Mouse (Mus musculus) cerebellum, postnatal 14 days (tissue): Measurements from ENCODE around the gene Pecr.
"Not testable (repeated sequence)": the region's sequence is repeated elsewhere in the genome, so short reads cannot be mapped to it uniquely, and the experiment has no call there.

Experiments used
- DNase-seq, 2 experiments: peaks; one replicate each; pipeline ENCODE4 v3.0.0; 2021; ENCODE audit warnings: mixed read lengths in 2 of 2

Gene Pecr

DNA sequence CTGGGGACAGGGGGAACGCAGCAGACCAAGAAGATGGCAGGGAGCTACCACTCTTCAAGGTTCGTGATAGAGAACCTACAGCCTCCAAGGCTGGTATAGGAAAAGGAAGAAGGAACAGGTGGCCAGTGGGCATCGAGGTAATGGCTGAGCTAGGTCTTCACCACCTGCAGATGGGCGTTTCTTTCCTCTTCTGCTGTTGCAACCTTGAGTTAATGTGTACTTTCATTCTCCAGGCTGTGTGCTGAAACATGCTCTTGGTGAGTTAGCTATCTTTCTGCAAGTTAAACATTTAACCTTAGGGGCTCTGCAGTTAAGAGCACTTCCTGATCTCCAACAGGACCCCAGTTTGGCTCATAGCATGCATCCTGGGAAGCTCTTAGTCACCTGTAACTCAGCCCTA is 3.8 kb upstream of the Pecr start:
- no peak for DNase-seq

DNA sequence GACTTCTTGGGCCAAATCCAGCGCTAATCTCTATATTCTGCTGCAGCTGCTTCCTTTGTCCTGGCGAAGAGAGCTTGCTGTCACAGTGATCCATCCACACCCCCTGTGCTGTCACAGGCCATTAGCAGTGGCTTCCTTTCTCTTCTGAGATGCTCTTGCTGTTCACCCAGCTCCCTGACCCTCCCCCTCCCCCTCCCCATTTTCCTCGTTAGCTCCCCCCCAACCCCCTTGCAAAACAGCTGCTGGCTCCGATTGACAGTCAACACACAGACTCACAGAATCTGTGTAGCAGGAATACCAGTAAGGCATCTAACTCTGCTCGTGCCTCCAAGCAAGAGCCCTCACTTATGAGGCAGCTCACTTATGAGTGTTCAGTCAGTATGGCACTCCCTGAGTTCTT is 2.8 kb upstream of the Pecr start:
- DNase-seq = no peak

DNA sequence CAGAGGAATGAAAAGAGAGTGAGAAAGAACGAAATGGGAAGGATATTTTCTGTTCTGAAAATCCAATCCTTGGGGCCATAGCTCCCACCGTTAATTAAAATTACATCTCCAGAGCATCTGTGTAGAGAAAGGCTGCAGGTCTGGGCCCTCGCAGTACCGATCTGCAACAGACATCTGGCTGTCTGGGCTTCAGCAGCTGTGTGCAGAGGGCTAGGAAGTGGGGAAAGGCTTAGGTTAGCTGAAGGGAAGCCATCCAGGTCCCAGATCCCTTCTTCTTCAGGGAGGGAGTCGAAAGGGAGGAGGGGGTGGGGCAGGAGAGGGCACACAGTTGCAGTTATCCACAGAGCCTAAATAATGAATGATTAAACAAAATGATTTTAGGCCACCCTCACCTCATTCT is 425 bp upstream of the Pecr start:
- peak in 1 of 2 experiments; percentile 55 for DNase-seq

DNA sequence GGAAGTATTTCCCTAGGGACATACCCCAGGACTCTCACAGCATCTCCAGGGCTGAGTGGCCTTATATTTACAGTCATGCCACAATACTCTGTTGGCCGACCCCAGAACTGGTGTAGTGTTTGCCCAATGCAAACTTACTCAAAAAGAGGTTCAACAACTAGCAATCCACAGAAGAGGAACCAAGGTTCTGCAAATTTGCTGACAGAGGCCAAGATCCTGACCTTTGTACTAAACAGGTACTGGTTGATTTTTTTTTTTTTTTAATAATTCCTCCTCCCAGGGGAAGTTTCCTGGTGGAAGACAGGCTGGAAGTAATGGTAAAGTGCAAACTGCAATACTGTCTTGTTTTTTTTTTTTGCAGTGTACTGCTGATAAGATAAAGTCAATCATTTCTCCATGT is 1.5 kb downstream of the Pecr start:
- no peak for DNase-seq

DNA sequence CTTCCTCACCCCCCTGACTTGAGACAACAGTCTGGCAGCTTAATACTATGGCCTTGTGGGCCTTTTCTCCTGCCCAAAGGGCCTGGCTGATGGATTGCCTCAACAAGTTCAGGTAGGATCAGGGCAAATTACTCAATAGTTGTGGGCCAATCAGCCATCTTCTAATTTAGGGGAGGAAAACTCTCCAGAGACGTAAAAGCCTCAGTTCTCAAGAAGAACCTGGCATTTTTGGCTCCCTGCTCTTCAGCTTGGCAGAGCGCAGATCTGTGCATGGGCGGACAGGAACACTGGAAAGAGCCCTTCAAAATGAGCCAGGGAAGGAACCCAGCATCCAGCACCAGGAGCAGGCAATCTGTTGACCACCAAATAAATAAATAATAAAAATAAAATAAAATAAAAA is 6.0 kb downstream of the Pecr start:
- DNase-seq = peak in 1 of 2 experiments; percentile 36

DNA sequence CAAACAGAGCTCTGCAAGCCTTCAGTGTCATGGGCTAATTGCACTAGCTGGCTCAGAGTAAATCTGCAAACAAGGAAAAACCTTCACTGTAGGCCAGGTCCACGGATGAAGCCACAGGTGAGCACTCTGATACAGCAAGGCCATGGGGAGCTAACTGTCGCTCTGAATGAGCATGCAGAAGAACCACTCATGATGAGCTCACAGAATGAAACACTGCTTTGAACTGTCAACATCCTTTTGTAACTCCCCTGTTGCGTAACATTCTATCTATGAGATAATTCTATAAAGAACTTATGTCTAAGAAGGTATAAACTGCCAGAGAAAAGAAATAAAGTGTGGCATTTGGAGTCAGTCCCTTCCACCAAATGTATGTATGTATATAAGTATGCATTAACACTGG is 21.0 kb downstream of the Pecr start:
- DNase-seq = no peak

DNA sequence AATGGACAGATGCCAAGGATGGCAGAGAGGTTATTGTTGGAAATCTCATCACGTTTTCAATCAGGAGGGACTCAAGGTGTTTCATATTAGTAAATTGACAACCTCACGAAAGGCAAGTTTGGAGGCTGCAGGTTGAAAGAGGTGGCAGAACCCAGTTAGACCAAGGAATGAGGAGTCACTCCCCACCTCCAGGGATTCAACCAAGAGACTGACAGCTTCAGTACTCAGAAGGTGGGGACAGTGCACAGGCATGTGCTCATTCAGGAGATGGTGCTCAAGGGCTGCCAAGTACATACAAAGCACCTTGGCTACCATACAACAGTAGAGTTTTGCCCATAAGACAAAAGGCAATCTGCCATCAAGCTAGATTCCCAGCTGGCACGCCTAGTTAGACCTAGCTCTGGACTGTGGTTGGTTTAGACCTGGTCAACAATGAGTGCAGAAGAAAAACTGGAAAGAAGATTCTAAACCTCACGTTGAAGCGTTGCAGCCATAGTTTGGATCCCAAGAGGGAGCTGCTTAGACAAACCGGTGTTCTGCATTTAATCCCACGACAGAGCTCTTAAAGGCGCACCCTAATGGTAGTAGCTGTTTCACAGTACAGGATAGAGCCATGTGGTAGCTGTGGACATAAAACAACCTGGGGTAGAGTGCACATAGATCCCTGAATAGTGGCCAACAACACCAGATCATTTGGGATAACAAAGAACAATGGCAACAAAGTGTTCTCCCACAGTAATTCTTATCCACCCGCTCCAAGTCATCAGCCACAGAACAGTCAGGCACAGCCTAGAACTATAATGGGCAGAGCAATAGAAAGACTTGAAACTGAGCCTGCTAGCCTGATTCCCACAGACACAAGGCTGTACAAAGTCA is 27.5 kb downstream of the Pecr start:
- DNase-seq = peak in 1 of 2 experiments; percentile 12

DNA sequence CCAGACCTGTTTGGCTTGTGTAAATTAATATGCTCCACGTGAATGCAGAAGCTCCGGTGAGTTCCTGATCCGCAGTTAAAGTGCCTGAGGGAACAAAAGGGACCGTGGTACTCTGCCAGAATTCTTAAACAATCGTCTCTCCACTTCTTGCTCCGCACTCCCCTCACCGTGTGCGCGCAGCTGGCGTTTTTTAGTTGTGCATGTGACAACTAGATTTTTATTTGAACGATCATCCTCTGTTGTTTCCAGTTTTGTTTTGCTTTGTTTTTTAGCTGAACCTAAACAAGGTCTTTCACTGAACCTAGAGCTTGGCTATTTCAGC is 28.3 kb downstream of the Pecr start:
- no peak for DNase-seq

DNA sequence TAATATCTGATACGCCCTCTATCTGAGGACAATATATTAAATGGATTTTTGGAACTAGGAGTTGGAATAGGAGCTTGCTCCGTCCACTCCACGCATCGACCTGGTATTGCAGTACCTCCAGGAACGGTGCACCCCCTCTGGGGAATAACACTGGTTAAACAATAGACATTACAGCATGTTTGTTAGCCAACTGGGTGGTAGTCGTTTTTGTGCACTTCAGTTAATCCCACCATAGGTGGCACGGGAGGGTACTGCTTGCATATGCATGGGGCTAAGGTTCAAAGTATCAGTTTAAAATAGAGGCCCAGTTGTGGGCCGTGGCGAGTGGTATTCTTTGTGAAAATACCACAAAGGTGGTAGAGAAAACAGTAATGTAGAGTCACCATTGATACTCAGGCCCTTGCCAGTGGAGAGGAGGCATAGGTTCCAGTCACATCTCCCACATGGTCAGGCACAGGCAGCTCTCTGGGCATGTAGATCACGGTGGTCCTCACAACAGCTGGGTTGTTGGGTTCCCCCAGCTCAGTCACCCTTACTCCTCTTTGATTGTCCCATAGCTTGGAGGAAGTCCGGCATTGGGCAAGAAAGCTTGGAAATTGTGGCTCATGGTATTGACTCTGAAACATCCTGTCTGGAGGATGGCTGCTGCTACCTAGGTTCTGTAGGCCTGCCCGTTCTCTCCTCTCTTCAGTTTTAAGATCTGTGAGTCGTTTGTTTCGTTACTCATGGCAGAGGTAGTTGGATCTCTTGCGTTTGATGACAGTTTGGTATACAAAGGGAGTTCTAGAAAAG is 28.9 kb downstream of the Pecr start:
- peak; percentile 59 to 67 for DNase-seq

DNA sequence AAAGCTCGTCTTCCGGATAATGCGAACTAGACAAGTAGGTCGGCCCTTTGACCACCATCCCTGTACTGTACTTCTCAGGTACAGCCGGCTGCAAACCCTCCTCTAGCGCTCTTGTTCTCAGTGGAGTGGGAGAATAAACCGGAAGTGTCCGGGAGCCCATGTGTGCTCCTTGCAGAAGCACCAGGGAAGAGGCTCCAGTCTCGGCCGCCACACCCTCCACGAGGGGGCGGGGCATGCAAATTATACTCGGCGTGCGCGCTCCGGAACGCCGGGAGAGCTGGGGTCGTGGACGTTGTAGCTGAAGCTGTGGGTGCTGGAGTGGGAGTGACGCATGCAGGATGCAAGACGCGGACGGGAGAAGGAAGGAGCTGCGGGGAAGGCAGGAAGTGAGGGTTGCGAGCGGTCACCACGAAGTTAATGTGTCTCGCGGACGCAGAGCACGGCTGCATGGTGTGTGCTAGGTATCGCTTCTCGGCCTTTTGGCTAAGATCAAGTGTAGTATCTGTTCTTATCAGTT is 29.5 kb downstream of the Pecr start:
- DNase-seq = peak; percentile 90 to 92

DNA sequence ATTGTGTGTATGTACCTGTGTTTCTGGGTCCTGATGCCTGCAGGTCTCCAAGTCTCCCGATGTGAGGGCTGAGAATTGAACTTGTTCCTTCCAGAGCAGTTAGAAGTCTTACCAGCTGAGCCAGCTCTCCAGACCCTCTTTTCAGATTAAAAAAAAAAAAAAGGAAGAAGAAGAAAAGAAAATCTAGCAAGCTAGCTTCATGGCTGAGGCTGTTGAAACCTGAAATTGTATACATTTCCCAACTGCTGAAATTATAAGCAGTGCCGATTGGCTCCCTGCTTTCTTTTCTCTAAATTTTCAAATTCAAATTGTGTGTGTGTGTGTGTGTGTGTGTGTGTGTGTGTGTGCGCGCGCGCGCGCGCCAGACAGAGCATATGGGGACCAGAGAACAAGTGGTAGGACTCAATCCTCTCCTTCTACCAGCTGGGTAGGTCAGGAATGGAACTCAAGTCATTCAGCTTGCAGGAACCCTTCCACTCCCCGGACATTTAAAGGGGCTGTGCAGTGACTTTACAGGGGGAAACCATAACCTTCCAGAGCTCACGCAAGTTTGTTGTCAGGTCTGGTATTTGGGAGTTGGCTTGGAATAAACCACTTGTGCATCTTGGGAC is 30.1 kb downstream of the Pecr start:
- DNase-seq = peak; percentile 29

DNA sequence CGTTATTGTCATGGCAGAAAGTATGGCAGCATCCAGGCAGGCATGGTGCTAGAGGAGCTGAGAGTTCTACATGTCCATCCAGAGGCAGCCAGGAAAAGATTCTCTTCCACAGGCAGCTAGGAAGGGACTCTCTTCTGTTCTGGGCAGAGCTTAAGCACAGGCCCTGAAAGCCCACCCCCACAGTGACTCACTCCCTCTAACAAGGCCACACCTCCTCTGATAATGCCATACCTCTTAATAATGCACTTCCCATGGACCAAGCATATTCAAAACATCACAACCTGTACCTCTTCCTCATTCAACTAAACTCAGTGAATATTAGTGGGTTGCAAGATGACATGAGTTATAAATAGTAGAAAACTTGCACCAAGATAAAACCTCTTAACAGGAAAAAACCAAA is 32.3 kb downstream of the Pecr start:
- no peak for DNase-seq

DNA sequence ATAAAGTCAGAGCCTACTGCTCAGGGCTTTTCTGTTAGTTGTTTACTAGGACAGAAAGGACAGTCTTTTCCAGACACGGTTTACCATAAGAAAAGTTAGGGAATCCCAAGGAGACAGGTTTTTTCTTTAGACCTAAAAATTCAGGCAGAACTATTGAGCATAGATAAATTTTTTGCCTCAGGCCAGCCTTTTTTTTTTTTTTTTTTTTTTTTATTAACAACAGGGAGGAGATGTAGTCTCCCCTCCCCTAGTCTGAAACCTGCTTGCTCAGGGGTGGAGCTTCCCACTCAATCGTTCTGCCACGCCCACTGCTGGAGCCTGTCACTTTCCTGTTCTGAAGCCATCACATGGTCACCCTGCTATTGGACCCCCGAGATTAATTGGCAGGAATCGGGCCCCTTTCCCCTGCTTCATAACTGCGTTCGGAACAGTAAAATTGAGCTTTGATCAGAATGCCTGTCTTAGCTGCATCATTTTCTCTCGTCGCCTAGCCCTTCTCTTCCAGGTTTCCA is 35.8 kb downstream of the Pecr start:
- DNase-seq = not testable (repeated sequence)

DNA sequence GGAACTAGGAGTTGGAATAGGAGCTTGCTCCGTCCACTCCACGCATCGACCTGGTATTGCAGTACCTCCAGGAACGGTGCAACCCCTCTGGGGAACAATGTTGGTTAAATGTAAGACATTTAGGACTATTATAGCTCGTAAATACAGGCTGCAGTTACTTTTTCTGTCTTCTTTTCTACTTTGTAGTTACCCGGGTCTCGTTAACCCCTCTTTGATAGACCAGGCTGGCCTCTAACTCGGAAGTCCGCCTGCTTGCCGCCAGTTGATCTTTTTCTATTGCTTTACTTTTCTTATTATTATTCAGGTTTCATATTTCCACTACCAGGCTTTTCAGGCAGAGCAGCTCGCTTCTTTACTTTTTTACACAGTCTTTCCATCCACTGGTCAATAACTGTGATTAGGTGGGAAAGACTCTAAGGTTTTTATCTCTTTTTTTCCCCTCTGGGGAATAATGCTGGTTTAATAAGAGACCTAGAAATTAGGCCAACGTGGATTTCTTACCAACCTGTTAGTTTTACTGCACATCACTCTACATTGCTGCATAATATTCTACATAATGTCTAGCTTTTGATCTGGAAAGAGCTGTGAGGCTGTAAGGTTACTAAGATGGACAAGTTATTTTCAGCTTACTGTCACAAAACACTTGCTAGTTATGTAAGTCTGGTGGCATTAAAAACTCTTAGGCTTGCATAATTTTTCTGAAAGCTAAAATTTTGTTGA is 39.6 kb downstream of the Pecr start:
- DNase-seq = peak in 1 of 2 experiments; percentile 33

DNA sequence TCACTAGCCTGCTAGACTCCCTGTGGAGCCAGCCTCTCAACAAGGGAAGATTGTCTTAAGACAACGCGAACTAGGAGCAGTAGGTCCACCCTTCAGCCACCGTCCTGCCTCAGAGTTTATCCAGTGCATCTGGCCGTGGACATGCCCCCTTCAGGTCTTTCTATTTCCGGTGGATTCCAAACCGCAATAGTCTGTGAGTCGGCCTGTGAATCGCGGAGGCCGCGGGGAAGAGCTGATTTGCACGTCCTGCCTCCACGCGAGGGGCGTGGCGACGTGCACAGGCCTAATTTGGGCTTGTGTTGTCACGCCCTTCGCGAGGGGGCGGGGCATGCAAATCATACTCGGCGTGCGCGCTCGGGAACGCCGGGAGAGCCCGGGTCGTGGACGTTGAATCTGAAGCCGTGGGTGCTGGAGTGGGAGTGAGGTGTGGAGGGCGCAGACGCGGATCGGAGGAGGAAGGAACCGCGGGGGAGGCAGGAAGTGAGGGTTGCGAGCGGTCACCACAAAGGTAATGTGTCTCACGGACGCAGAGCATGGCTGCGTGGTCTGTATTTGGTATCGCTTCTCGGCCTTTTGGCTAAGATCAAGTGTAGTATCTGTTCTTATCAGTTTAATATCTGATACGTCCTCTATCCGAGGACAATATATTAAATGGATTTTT is 40.3 kb downstream of the Pecr start:
- DNase-seq = peak; percentile 98

DNA sequence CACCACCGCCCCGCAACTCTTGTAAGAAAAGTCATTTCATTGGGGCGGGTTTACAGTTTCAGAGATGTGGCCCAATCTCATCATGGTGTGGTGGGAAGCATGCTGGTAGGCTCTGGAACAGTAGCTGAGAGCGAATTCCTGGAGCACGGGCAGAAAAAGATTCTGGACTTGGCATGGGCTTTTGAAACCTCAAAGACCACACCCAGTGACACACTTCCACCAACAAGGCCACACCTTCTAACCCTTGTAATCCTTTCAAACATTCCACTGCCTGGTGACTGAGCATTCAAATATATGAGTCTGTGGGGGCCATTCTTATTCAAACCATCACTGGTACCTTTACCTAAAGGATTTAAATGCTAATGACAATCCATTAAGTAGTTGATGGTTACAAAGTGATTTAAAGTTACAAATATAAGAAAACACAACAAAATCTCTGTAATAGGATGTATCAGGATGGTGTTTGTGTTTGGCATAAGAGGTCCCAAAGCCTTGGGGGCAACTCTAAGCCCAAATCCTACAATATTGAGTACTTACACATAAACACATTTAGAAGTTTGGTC is 41.5 kb downstream of the Pecr start:
- DNase-seq = no peak

DNA sequence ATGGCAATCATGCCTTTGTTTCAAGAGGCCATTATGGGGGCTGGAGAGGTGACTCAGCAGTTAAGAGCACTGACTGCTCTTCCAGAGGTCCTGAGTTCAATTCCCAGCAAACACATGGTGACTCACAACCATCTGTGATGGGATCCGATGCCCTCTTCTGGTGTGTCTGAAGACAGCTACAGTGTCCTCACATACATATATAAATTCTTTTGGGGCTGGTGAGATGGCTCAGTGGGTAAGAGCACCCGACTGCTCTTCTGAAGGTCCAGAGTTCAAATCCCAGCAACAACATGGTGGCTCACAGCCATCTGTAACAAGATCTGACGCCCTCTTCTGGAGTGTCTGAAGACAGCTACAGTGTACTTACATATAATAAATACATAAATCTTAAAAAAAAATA is 45.0 kb downstream of the Pecr start:
- not testable (repeated sequence) for DNase-seq

DNA sequence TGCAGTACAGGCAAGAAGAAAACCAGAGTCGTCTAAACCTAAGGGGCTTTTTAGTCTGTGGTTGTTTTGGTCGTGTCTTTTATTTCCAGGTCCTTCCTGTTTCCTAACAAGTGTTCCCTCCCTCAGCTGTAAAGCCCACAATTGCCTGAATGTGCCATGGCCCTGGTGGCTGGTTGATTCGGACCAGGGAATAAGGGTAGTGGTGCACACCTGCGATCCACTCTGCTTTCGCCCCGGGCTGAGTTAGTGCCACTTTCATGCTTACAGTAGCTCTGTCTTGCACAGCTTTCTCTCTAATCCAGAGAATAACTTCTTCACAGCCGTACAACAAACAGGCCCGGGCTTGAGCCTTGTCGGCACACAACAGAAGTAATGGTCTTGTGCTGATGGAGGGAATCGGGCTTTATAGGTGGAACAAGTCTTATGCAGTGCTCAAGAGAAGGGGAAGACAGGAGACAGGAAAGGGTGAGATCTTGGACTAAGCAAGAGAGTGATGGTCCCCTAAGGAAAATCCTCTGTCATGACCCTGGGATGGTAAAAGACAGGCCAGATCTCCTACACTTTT is 46.0 kb downstream of the Pecr start:
- DNase-seq = no peak

DNA sequence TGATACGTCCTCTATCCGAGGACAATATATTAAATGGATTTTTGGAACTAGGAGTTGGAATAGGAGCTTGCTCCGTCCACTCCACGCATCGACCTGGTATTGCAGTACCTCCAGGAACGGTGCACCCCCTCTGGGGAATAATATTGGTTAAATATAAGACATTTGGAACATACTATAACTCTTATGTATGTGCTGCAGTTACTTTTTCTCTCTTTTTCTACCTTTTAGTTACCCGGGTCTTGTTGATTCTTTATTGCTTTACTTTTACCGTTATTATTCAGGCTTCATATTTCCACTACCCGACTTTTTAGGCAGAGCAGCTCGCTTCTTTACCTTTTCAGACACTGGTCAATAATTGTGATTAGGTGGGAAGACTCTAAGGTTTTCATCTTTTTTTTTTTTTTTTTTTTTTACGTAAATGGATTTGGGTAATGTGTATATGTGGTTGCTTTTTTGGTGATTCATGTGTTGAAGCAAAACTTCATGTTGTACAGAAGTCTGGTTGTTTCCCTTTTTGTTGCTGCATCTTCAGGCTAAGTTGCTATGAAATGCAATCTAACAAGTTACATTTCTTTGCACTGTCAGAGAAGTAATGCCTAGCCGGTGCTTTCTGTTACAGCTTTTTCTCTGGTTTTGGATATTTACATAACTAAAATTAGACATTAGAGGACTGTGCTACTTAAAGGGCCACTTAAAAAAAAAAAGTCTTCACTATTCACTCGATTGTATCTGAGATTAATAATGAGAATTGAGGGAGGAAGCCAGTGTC is 46.9 kb downstream of the Pecr start:
- peak in 1 of 2 experiments; percentile 50 for DNase-seq

DNA sequence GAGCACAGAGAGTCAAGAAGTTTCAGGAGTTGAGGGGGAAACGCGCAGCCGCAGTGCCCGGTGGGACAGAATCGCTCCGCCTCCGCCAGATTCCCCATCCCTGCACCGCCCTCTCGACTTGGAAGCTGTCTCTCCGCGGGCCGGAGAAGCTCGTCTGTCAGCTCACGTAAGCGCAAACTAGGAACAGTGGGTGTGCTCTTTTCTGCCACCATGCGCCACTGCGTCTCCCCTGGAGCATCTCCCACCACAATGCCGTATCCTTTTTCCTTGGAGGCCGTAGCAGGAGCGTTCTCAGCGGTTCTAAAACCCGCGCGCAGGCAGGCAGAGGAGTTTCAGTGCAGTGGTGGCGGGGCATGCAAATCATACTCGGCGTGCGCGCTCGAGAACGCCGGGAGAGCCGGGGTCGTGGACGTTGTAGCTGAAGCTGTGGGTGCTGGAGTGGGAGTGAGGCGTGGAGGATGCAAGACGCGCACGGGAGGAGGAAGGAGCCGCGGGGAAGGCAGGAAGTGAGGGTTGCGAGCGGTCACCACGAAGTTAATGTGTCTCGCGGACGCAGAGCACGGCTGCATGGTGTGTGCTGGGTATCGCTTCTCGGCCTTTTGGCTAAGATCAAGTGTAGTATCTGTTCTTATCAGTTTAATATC is 47.6 kb downstream of the Pecr start:
- DNase-seq = peak; percentile 79 to 80
